Mouse (Mus musculus) central nervous system, embryonic 11.5 days (tissue): Measurements from ENCODE around the gene Acad12. TPM values are rescaled to one million over a fixed set of nuclear protein-coding genes. Genes with fewer than 3 reads are reported as not detected.

Source experiments
- polyA plus RNA-seq: library from polyadenylated mRNA; depleted of rRNA; stranded (reverse); fragments of >200 nt; gene quantifications from 2 replicates; pipeline ENCODE4 v1.2.3, GENCODE M21; 2012; rRNA removed

The Acad12 gene
- 0.85 and 2.2 TPM in 2 replicates for polyA plus RNA-seq

DNA sequence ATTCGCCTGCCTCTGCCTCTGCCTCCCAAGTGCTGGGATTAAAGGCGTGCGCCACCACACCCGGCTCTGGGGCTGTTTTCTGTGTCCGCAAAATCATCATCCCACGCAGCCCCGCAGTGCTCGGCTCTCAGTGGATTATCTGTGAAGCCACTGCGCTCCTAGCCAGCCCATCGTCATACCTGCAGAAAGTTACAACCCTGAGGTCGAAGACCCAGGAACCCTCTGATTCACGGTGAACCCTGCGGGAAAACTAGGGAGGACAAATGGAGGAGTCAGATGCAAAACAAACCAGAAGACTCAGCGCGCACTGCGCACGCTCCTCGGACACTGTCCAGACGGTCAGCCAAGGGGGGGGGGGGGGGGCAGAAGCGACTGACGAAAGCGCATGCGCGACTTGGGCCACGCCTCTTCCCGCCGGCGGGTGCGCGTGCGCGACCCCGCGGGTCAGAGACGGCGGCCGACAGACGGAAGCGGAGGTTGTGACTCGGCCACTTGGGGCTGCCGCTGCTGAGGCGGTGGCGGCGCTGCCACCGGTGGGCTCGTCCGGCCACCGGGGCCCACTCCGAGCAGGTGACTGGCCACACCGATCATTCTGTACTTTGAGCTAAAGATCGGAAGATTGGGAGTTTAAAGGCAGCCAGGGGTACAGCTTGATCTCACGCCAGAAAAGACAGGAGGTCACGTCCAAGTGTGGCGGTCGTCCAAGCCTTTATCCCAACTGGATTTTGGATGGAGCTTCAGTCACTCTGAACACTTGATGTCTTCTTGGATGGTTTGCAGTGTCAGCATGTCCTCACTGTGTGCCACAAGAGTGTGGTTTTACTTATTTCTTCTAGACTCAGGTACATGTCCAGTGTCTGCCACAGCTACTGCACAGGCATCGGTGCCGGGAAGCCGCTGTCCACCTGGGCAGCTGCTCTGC is at the start of gene Acad12:
Gene Acad12 (minus strand): TSS at position 347 of the 922 bp plus-strand sequence.

DNA sequence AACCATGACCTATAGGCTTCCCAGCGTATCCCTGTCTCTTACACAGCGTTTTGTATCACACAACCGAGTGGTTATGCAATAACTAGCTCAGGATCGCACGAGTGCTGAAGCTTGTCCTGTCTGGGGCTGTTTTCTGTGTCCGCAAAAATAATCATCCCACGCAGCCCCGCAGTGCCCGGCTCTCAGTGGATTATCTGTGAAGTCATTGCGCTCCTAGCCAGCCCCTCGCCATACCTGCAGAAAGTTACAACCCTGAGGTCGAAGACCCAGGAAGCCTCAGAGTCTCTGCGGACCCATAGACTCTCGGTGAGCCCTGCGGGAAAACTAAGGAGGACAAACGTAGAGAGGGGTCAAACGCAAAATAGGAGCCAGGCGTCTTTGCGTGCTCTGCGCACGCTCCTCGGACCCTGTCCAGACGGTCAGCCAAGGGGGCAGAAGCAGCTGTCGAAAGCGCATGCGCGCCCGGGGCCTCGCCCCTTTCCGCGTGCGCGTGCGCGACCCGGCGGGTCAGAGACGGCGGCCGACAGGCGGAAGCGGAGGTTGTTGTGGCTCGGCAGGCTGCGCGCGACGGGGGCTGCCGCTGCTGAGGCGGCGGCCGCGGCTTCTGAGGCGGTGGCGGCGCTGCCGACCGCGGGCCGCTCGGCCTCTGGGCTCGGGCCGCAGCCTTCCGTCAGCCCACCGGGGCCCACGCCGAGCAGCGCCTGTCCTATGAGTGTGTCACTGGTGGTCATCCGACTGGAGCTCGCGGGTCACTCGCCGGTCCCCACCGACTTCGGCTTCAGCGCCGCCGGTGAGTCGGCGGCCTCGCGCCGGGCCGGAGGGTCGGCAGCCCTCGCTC is 41.5 kb upstream of the Acad12 start, which contains the start of the genes Acad10 and Brap:
Gene Acad10 (minus strand): TSS at position 456 of the 838 bp plus-strand sequence.
Gene Brap (plus strand): TSS at position 505 of the 838 bp plus-strand sequence.

GRCm38 (mm10) chr5:121593451-121594401 is 25.0 kb downstream of the Acad12 start, which contains the start of gene Aldh2:
Aldh2 (minus strand) TSS chr5:121593824.

Other genes with a start within 250 kb of the Acad12 start
- 111 and 159 TPM in 2 replicates for gene Trafd1, start 233.3 kb downstream of the Acad12 start, polyA plus RNA-seq
- 23.1 and 26.8 TPM in 2 replicates for gene Naa25, start 221.0 kb downstream of the Acad12 start, polyA plus RNA-seq
- 0.48 and 1.4 TPM in 2 replicates for gene Tmem116, start 167.0 kb downstream of the Acad12 start, polyA plus RNA-seq
- 121 and 200 TPM in 2 replicates for gene Erp29, start 166.4 kb downstream of the Acad12 start, polyA plus RNA-seq
- gene Adam1b, start 115.5 kb downstream of the Acad12 start, polyA plus RNA-seq = not detected in 2 replicates
- gene Adam1a, start 73.5 kb downstream of the Acad12 start, polyA plus RNA-seq = 14.7 and 16.5 TPM in 2 replicates
- gene Gm42878, start 73.5 kb downstream of the Acad12 start, polyA plus RNA-seq = 0.11 and 0.82 TPM in 2 replicates
- gene Mapkapk5, start 73.0 kb downstream of the Acad12 start, polyA plus RNA-seq = 120 and 148 TPM in 2 replicates
- gene Aldh2, start 25.1 kb downstream of the Acad12 start, polyA plus RNA-seq = 90.5 and 161 TPM in 2 replicates
- 2.1 and 2.7 TPM in 2 replicates for gene Acad10, start 41.6 kb upstream of the Acad12 start, polyA plus RNA-seq
- gene Brap, start 41.6 kb upstream of the Acad12 start, polyA plus RNA-seq = 29.5 and 30.0 TPM in 2 replicates
- 60.0 and 147 TPM in 2 replicates for gene Atxn2, start 92.4 kb upstream of the Acad12 start, polyA plus RNA-seq
- gene Sh2b3, start 218.7 kb upstream of the Acad12 start, polyA plus RNA-seq = 8.8 and 12.9 TPM in 2 replicates
- 34.7 and 35.1 TPM in 2 replicates for gene Pheta1, start 230.0 kb upstream of the Acad12 start, polyA plus RNA-seq